Mouse (Mus musculus): ENCODE results near the gene 4930455H04Rik. TPM values are rescaled to one million over a fixed set of nuclear protein-coding genes. Genes with fewer than 3 reads are reported as not detected.

The 4930455H04Rik gene
- polyA plus RNA-seq, 1 experiment from 2014 or later, result not detected

- 72% methylated on average over 15 of the region's 15 CpGs for WGBS
- Histone ChIP-seq H3K4me1 (replicated peaks; ENCODE audit: control insufficient read depth, insufficient read depth, low read length) (no peaks in the 10 kb centered on the region), H3K9me3 (ENCODE audit: control insufficient read depth, low read length) (no peaks in the 10 kb centered on the region), H3K4me3 (ENCODE audit: low read depth, low read length) (no peak overlapping the region), H3K4me2 (ENCODE audit: low read depth, low read length, severe bottlenecking) (no peak overlapping the region), H3K9ac (ENCODE audit: low read length) (no peak overlapping the region), H3K27ac (ENCODE audit: low read depth, low read length) (no peak overlapping the region), H3K27me3 (ENCODE audit: control insufficient read depth, insufficient read depth, low read length) (no peaks in the 10 kb centered on the region), H3K36me3 (ENCODE audit: control insufficient read depth, insufficient read depth, low read length) (no peaks in the 10 kb centered on the region)
- DNase-seq (ENCODE audit: low spot score) (no peak), ATAC-seq (replicated peaks; ENCODE audit: low FRiP score) (no peak)
Observed at GRCm38 (mm10) chr3:116961354-116962142, 6.5 kb upstream of the 4930455H04Rik start.

GRCm38 (mm10) chr3:116963213-116963612, 4.9 kb upstream of the 4930455H04Rik start:
- DNase-seq (ENCODE audit: low spot score) (no peak), ATAC-seq (replicated peaks; ENCODE audit: low FRiP score) (no peak)
- WGBS, result 72% methylated on average over 4 of the region's 4 CpGs
- no peak overlapping the region for H3K27ac ChIP-seq (ENCODE audit: low read depth, low read length)
- H3K9me3 ChIP-seq (ENCODE audit: control insufficient read depth, low read length), result no peaks in the 10 kb centered on the region
- no peak overlapping the region for H3K4me3 ChIP-seq (ENCODE audit: low read depth, low read length)
- H3K27me3 ChIP-seq (ENCODE audit: control insufficient read depth, insufficient read depth, low read length), result no peaks in the 10 kb centered on the region
- H3K4me2 ChIP-seq (ENCODE audit: low read depth, low read length, severe bottlenecking), result no peak overlapping the region
- H3K36me3 ChIP-seq (ENCODE audit: control insufficient read depth, insufficient read depth, low read length), result no peaks in the 10 kb centered on the region
- peaks cover 1% of the 10 kb centered on the region for H3K4me1 ChIP-seq (replicated peaks; ENCODE audit: control insufficient read depth, insufficient read depth, low read length)
- no peak overlapping the region for H3K9ac ChIP-seq (ENCODE audit: low read length)

DNA sequence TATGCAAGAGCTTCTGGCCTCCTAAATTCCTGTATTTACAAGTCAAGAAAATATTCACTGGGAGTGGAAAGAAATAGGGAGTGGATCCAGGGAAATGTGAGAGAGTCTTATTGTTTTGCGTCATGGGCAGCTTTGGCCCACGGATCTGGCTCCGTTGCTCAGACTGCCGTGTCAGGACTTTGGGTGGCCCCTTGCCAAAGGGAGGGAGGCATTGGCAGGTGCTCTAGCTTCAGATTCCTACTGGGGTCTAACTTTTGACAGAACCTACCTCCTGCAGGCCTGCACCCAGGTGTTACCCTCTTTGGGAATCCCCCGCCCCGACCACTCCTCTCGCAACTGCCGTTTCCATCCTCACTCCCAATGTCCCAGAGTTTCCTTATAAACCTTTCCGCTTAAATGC, 3.6 kb upstream of the 4930455H04Rik start:
- H3K27me3 ChIP-seq (ENCODE audit: control insufficient read depth, insufficient read depth, low read length), result no peaks in the 10 kb centered on the region
- 93% methylated on average over 9 of the region's 9 CpGs for WGBS
- no peak overlapping the region for H3K4me2 ChIP-seq (ENCODE audit: low read depth, low read length, severe bottlenecking)
- H3K36me3 ChIP-seq (ENCODE audit: control insufficient read depth, insufficient read depth, low read length), result no peaks in the 10 kb centered on the region
- H3K4me3 ChIP-seq (ENCODE audit: low read depth, low read length), result no peak overlapping the region
- no peaks in the 10 kb centered on the region for H3K9me3 ChIP-seq (ENCODE audit: control insufficient read depth, low read length)
- H3K4me1 ChIP-seq (replicated peaks; ENCODE audit: control insufficient read depth, insufficient read depth, low read length), result peaks cover 4% of the 10 kb centered on the region
- no peak overlapping the region for H3K9ac ChIP-seq (ENCODE audit: low read length)
- H3K27ac ChIP-seq (ENCODE audit: low read depth, low read length), result no peak overlapping the region
- DNase-seq (ENCODE audit: low spot score), result no peak
- no peak for ATAC-seq (replicated peaks; ENCODE audit: low FRiP score)

GRCm38 (mm10) chr3:116966225-116966624, 1.8 kb upstream of the 4930455H04Rik start:
- H3K4me2 ChIP-seq (ENCODE audit: low read depth, low read length, severe bottlenecking), result no peak overlapping the region
- H3K36me3 ChIP-seq (ENCODE audit: control insufficient read depth, insufficient read depth, low read length), result no peaks in the 10 kb centered on the region
- 30% methylated on average over 4 of the region's 4 CpGs for WGBS
- no peaks in the 10 kb centered on the region for H3K9me3 ChIP-seq (ENCODE audit: control insufficient read depth, low read length)
- no peaks in the 10 kb centered on the region for H3K27me3 ChIP-seq (ENCODE audit: control insufficient read depth, insufficient read depth, low read length)
- ATAC-seq (replicated peaks; ENCODE audit: low FRiP score) (peak; percentile 85), DNase-seq (ENCODE audit: low spot score) (no peak)
- H3K27ac ChIP-seq (ENCODE audit: low read depth, low read length), result no peak overlapping the region
- H3K4me1 ChIP-seq (replicated peaks; ENCODE audit: control insufficient read depth, insufficient read depth, low read length), result peaks cover 4% of the 10 kb centered on the region
- H3K4me3 ChIP-seq (ENCODE audit: low read depth, low read length), result no peak overlapping the region
- no peak overlapping the region for H3K9ac ChIP-seq (ENCODE audit: low read length)

DNA sequence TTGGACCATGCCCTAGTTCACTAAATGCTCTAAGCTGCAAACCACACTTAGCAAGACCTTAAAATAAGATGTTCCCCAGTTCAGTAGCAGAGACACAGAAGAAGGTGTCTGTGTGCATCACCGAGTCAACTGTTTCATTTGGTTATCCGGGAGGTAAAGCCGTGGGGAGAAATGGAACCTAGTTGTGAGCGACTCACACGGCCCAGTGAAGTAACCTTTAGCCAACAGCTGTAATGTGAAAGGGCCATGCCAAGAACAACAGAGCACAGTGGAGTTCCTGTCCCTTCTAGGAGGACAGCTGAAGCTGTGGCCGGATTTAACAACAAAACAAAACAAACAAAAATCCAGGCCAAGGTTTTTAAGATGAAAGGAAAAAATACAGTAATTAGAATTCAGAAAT, 1.3 kb upstream of the 4930455H04Rik start:
- no peaks in the 10 kb centered on the region for H3K36me3 ChIP-seq (ENCODE audit: control insufficient read depth, insufficient read depth, low read length)
- H3K27ac ChIP-seq (ENCODE audit: low read depth, low read length), result no peak overlapping the region
- 70% methylated on average over 6 of the region's 6 CpGs for WGBS
- no peaks in the 10 kb centered on the region for H3K9me3 ChIP-seq (ENCODE audit: control insufficient read depth, low read length)
- DNase-seq (ENCODE audit: low spot score), result no peak
- no peaks in the 10 kb centered on the region for H3K27me3 ChIP-seq (ENCODE audit: control insufficient read depth, insufficient read depth, low read length)
- no peak overlapping the region for H3K4me2 ChIP-seq (ENCODE audit: low read depth, low read length, severe bottlenecking)
- no peak for ATAC-seq (replicated peaks; ENCODE audit: low FRiP score)
- peaks cover 4% of the 10 kb centered on the region for H3K4me1 ChIP-seq (replicated peaks; ENCODE audit: control insufficient read depth, insufficient read depth, low read length)
- no peak overlapping the region for H3K4me3 ChIP-seq (ENCODE audit: low read depth, low read length)
- H3K9ac ChIP-seq (ENCODE audit: low read length), result no peak overlapping the region

- ATAC-seq (replicated peaks; ENCODE audit: low FRiP score) (no peak), DNase-seq (ENCODE audit: low spot score) (no peak)
- Histone ChIP-seq H3K9me3 (ENCODE audit: control insufficient read depth, low read length) (no peaks in the 10 kb centered on the region), H3K36me3 (ENCODE audit: control insufficient read depth, insufficient read depth, low read length) (no peaks in the 10 kb centered on the region), H3K27ac (ENCODE audit: low read depth, low read length) (no peak overlapping the region), H3K27me3 (ENCODE audit: control insufficient read depth, insufficient read depth, low read length) (no peaks in the 10 kb centered on the region), H3K4me1 (replicated peaks; ENCODE audit: control insufficient read depth, insufficient read depth, low read length) (peaks cover 4% of the 10 kb centered on the region), H3K4me3 (ENCODE audit: low read depth, low read length) (no peak overlapping the region), H3K4me2 (ENCODE audit: low read depth, low read length, severe bottlenecking) (no peak overlapping the region), H3K9ac (ENCODE audit: low read length) (no peak overlapping the region)
- 89% methylated on average over 6 of the region's 6 CpGs for WGBS
Observed at GRCm38 (mm10) chr3:116967436-116967835, 631 bp upstream of the 4930455H04Rik start.

DNA sequence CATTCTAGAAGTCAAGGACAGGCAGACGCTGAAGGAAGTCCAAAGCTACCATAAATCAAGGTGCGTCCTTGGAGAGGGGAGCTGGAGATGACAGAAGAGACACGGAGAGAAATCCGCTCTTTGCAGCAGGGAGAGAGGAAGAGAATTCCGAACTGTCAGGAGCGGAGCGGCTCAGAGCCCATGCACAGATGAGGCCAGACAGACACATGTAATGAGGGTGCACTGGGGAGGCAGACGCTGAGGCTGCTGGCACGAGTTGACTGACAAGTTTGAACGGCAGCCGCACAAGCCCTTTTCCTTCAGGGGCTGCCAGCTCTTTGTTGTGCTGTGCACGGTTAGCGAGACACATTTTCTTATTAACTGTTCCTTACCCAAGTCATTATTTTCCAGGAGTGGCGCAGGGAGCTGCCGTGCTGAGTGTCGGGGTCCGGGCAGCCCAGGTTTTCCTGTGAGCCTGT, 502 bp downstream of the 4930455H04Rik start, which contains the start of gene Palmd:
Gene Palmd (minus strand): TSS at position 448 of the 458 bp plus-strand sequence.
- WGBS, result 14% methylated on average over 17 of the region's 17 CpGs
- H3K4me3 ChIP-seq (ENCODE audit: low read depth, low read length), result peak within 1 kb of the TSS; percentile 20
- peak; percentile 88 for ATAC-seq (replicated peaks; ENCODE audit: low FRiP score)
- DNase-seq (ENCODE audit: low spot score), result peak; percentile 80
- no peaks in the 10 kb centered on the region for H3K9me3 ChIP-seq (ENCODE audit: control insufficient read depth, low read length)
- H3K9ac ChIP-seq (ENCODE audit: low read length), result peak within 1 kb of the TSS; percentile 55
- peak within 1 kb of the TSS; percentile 57 for H3K4me2 ChIP-seq (ENCODE audit: low read depth, low read length, severe bottlenecking)
- 0 out of 2 replicates have a peak within 1 kb of the TSS, but pooled peaks have one; percentile 37 for H3K27ac ChIP-seq (ENCODE audit: low read depth, low read length)
- H3K4me1 ChIP-seq (replicated peaks; ENCODE audit: control insufficient read depth, insufficient read depth, low read length), result peaks cover 4% of the 10 kb centered on the region
- no peaks in the 10 kb centered on the region for H3K27me3 ChIP-seq (ENCODE audit: control insufficient read depth, insufficient read depth, low read length)
- H3K36me3 ChIP-seq (ENCODE audit: control insufficient read depth, insufficient read depth, low read length), result no peaks in the 10 kb centered on the region

- no peak for ATAC-seq (replicated peaks; ENCODE audit: low FRiP score)
- H3K9ac ChIP-seq (ENCODE audit: low read length), result peak overlapping the region; percentile 55; the same call in 1 of the 2 replicates
Observed at GRCm38 (mm10) chr3:116969003-116969402, 936 bp downstream of the 4930455H04Rik start.

DNA sequence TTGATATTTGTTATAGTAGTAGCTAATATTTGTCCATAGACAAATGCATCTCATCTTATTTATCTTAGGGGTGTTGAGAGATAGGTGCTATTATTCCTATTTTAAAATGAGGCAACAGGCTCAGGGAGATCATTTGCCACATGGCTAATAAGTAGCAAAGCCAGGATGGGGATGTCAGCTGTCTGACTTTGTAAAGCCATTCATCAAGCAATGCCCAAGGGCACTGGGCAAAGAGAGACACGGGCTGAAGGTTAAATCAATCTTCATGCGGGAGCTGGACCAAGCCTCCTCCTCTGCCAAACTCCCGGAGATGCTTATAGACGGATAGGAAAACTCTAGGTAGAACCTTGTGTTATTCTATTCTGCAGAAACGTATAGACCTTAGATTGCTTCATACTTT, 1.7 kb downstream of the 4930455H04Rik start:
- Histone ChIP-seq H3K9me3 (ENCODE audit: control insufficient read depth, low read length) (no peaks in the 10 kb centered on the region), H3K4me3 (ENCODE audit: low read depth, low read length) (no peak overlapping the region), H3K9ac (ENCODE audit: low read length) (no peak overlapping the region), H3K4me2 (ENCODE audit: low read depth, low read length, severe bottlenecking) (no peak overlapping the region), H3K36me3 (ENCODE audit: control insufficient read depth, insufficient read depth, low read length) (no peaks in the 10 kb centered on the region), H3K4me1 (replicated peaks; ENCODE audit: control insufficient read depth, insufficient read depth, low read length) (peaks cover 4% of the 10 kb centered on the region), H3K27me3 (ENCODE audit: control insufficient read depth, insufficient read depth, low read length) (no peaks in the 10 kb centered on the region), H3K27ac (ENCODE audit: low read depth, low read length) (no peak overlapping the region)
- DNase-seq (ENCODE audit: low spot score), result no peak
- WGBS, result 78% methylated on average over 5 of the region's 5 CpGs
- ATAC-seq (replicated peaks; ENCODE audit: low FRiP score), result no peak

More at GRCm38 (mm10) chr3:116969003-116969402, 936 bp downstream of the 4930455H04Rik start:
- H3K4me3 ChIP-seq (ENCODE audit: low read depth, low read length), result peak overlapping the region; percentile 20
- no peak for DNase-seq (ENCODE audit: low spot score)
- H3K9me3 ChIP-seq (ENCODE audit: control insufficient read depth, low read length), result no peaks in the 10 kb centered on the region
- WGBS, result 22% methylated on average over 5 of the region's 5 CpGs
- H3K4me2 ChIP-seq (ENCODE audit: low read depth, low read length, severe bottlenecking), result peak overlapping the region; percentile 57
- H3K4me1 ChIP-seq (replicated peaks; ENCODE audit: control insufficient read depth, insufficient read depth, low read length), result peaks cover 4% of the 10 kb centered on the region
- H3K27ac ChIP-seq (ENCODE audit: low read depth, low read length), result no peak overlapping the region
- no peaks in the 10 kb centered on the region for H3K36me3 ChIP-seq (ENCODE audit: control insufficient read depth, insufficient read depth, low read length)
- H3K27me3 ChIP-seq (ENCODE audit: control insufficient read depth, insufficient read depth, low read length), result no peaks in the 10 kb centered on the region

All from forebrain, embryonic 11.5 days (tissue).